Mouse (Mus musculus) forebrain, embryonic 10.5 days (tissue): ENCODE results near the gene Rhox2c. TPM values are rescaled to one million over a fixed set of nuclear protein-coding genes. Genes with fewer than 3 reads are reported as not detected.
"Not testable (repeated sequence)": the region's sequence is repeated elsewhere in the genome, so short reads cannot be mapped to it uniquely, and the experiment has no call there.

Experiments
- DNase-seq: peaks from one replicate; pipeline ENCODE4 v3.0.0-alpha.2; 2017; ENCODE audit warnings: low spot score; ENCODE audit errors: extremely low spot score
- H3K27ac ChIP-seq: fragments of 300-500 bp; sonication (generic); 2 replicates; pipeline ENCODE4 v1.5.1; 2016; ENCODE audit warnings: mild to moderate bottlenecking
- H3K27me3 ChIP-seq: fragments of 300-500 bp; sonication (generic); 2 replicates; pipeline ENCODE4 v1.6.1; 2016; ENCODE audit warnings: mild to moderate bottlenecking; ENCODE audit not compliant: poor library complexity, severe bottlenecking
- H3K36me3 ChIP-seq: fragments of 300-500 bp; sonication (generic); replicated peaks from 2 replicates; pipeline ENCODE4 v1.6.1; 2016; ENCODE audit warnings: mild to moderate bottlenecking, moderate library complexity
- H3K4me1 ChIP-seq: fragments of 300-500 bp; sonication (generic); 2 replicates; pipeline ENCODE4 v1.6.1; 2016
- H3K4me3 ChIP-seq: fragments of 300-500 bp; sonication (generic); 2 replicates; pipeline ENCODE4 v1.5.1; 2016; ENCODE audit warnings: mild to moderate bottlenecking, moderate library complexity
- H3K9me3 ChIP-seq: fragments of 300-500 bp; sonication (generic); 2 replicates; pipeline ENCODE4 v1.6.1; 2016; ENCODE audit warnings: mild to moderate bottlenecking, moderate library complexity
- WGBS: fragments of 180-500 bp; shearing (Covaris S2); methylation state at CpG from one replicate; pipeline ENCODE4 v1.1.7; 2016; 5-methylcytosine and 5-hydroxymethylcytosine counted together
- polyA plus RNA-seq: library from polyadenylated mRNA; unstranded; fragments of >200 nt; fragmentation: Nextera tagmentation; extraction: Ambion mirVana; gene quantifications from 2 replicates; pipeline ENCODE4 v1.2.1, GENCODE M21; 2016

Gene Rhox2c
- polyA plus RNA-seq, result 0.43 and 0.77 TPM in 2 replicates

DNA sequence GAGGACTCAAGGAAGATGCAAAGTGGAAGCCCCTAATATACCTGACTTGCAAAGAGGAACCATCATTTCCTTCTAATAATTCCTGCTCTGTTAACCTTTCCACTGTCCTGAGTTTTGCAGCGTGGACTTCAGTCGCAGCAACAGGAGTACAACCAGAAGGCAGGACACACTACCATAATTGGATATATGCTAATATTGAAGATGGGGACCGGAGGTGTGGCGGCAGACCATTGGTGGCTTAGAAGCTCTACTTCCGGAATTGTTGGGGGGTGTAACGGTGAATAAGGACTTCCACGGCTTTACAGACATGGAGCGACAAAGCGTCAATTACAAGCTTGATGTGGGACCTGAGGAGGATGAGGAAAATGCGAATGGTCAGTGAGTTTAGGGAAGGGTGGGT, at the start of gene Rhox2c:
Gene Rhox2c, plus strand, starts transcription at position 301 of the 400 bp plus-strand sequence.
- 90% methylated on average over 8 of the region's 10 CpGs for WGBS
- H3K9me3 ChIP-seq, H3K27ac ChIP-seq, DNase-seq, H3K27me3 ChIP-seq, H3K4me1 ChIP-seq, H3K4me3 ChIP-seq, H3K36me3 ChIP-seq: not testable (repeated sequence)

GRCm38 (mm10) chrX:37411767-37412166, 41.7 kb upstream of the Rhox2c start, which contains the start of gene Rhox2b:
Gene Rhox2b, plus strand, starts transcription at chrX:37412067.
- not testable (repeated sequence) for H3K4me3 ChIP-seq, H3K9me3 ChIP-seq, H3K27ac ChIP-seq, H3K36me3 ChIP-seq, H3K27me3 ChIP-seq, DNase-seq, H3K4me1 ChIP-seq
- WGBS, result no CpG with 5 or more reads among the region's 9 CpGs

DNA sequence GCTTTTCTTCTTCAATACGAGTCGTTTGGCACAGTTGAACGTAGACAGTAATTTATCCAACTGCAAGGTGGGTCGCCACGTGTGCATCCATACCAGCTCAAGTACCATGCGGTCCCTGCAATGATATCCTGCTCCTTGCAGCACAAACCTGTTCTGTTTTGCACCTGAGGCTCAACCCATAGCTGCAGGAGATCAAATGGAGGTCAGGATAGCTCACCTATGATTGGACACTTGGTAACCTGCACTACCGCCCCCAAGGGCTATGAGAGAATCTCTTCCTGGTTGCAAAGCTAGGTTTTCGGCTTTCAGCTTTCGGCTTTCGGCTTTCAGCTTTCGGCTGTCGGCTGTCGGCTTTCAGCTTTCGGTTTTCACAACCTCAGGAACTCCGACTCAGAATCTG, 21.3 kb upstream of the Rhox2c start, which contains the start of gene Rhox4b:
Gene Rhox4b, plus strand, starts transcription at position 301 of the 400 bp plus-strand sequence.
- not testable (repeated sequence) for DNase-seq, H3K36me3 ChIP-seq, H3K4me1 ChIP-seq, H3K27me3 ChIP-seq, H3K9me3 ChIP-seq, H3K27ac ChIP-seq, H3K4me3 ChIP-seq
- WGBS, result 93% methylated on average over 15 of the region's 15 CpGs

DNA sequence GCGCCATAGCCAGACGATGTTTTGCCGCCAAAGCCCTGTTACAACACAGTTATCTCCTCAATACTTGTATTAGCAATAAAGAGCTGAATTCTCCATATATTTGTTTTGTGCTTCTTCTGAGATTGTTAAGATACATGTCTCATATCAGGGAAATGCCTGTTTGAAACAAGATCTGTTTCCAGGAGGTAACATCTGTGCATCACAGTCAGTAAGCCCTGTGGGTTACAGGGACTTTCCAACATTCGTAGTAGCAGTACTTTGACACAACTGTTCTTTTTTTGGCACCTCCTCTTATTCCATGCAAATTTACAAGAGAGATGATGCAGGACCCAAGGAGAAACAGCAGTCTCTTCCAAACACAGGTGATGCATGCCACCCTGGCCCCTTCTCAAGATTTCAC, 4.8 kb downstream of the Rhox2c start, which contains the start of gene Rhox3c:
Gene Rhox3c, plus strand, starts transcription at position 301 of the 400 bp plus-strand sequence.
- not testable (repeated sequence) for H3K4me1 ChIP-seq, H3K27ac ChIP-seq, H3K4me3 ChIP-seq, DNase-seq, H3K27me3 ChIP-seq, H3K36me3 ChIP-seq, H3K9me3 ChIP-seq
- WGBS, result 98% methylated on average over 3 of the region's 4 CpGs

GRCm38 (mm10) chrX:37480037-37480436, 26.6 kb downstream of the Rhox2c start, which contains the start of gene Rhox4c:
Gene Rhox4c, plus strand, starts transcription at chrX:37480337.
- H3K27ac ChIP-seq, DNase-seq, H3K4me3 ChIP-seq, H3K36me3 ChIP-seq, H3K27me3 ChIP-seq, H3K9me3 ChIP-seq, H3K4me1 ChIP-seq: not testable (repeated sequence)
- WGBS, result 93% methylated on average over 14 of the region's 14 CpGs

GRCm38 (mm10) chrX:37514059-37514458, 60.6 kb downstream of the Rhox2c start, which contains the start of gene Rhox4d:
Gene Rhox4d, plus strand, starts transcription at chrX:37514359.
- H3K27ac ChIP-seq, H3K4me3 ChIP-seq, H3K9me3 ChIP-seq, H3K4me1 ChIP-seq, H3K27me3 ChIP-seq, H3K36me3 ChIP-seq, DNase-seq: not testable (repeated sequence)
- 97% methylated on average over 17 of the region's 18 CpGs for WGBS

Other genes with a start within 250 kb of the Rhox2c start
- gene Gm9, start 242.6 kb upstream of the Rhox2c start, polyA plus RNA-seq, result not detected in 2 replicates
- not detected in 2 replicates for gene Rhox1, start 231.4 kb upstream of the Rhox2c start, polyA plus RNA-seq
- not detected in 2 replicates for gene Rhox2a, start 208.7 kb upstream of the Rhox2c start, polyA plus RNA-seq
- gene Rhox3a, start 203.8 kb upstream of the Rhox2c start, polyA plus RNA-seq, result not detected in 2 replicates
- not detected in 2 replicates for gene Rhox4a, start 188.3 kb upstream of the Rhox2c start, polyA plus RNA-seq
- not detected in 2 replicates for gene Rhox3a2, start 73.7 kb upstream of the Rhox2c start, polyA plus RNA-seq
- 0.27 and 0.32 TPM in 2 replicates for gene Rhox4a2, start 62.8 kb upstream of the Rhox2c start, polyA plus RNA-seq
- not detected in 2 replicates for gene Rhox2b, start 41.6 kb upstream of the Rhox2c start, polyA plus RNA-seq
- not detected in 2 replicates for gene Rhox4b, start 21.2 kb upstream of the Rhox2c start, polyA plus RNA-seq
- not detected in 2 replicates for gene Rhox3c, start 4.9 kb downstream of the Rhox2c start, polyA plus RNA-seq
- not detected in 2 replicates for gene Rhox4c, start 26.7 kb downstream of the Rhox2c start, polyA plus RNA-seq
- not detected in 2 replicates for gene Rhox2d, start 39.7 kb downstream of the Rhox2c start, polyA plus RNA-seq
- gene Rhox4d, start 60.7 kb downstream of the Rhox2c start, polyA plus RNA-seq, result not detected in 2 replicates
- gene Rhox2e, start 76.8 kb downstream of the Rhox2c start, polyA plus RNA-seq, result not detected in 2 replicates
- not detected in 2 replicates for gene Rhox3e, start 88.3 kb downstream of the Rhox2c start, polyA plus RNA-seq
- not detected in 2 replicates for gene Rhox4e, start 103.7 kb downstream of the Rhox2c start, polyA plus RNA-seq
- gene Rhox2f, start 117.7 kb downstream of the Rhox2c start, polyA plus RNA-seq, result 0.57 TPM in 1 of 2 replicates, not detected in the other
- gene Rhox3f, start 127.3 kb downstream of the Rhox2c start, polyA plus RNA-seq, result not detected in 2 replicates
- gene Rhox4f, start 154.0 kb downstream of the Rhox2c start, polyA plus RNA-seq, result 0.17 TPM in 1 of 2 replicates, not detected in the other
- gene Rhox3g, start 174.9 kb downstream of the Rhox2c start, polyA plus RNA-seq, result not detected in 2 replicates
- not detected in 2 replicates for gene Rhox2g, start 189.8 kb downstream of the Rhox2c start, polyA plus RNA-seq
- not detected in 2 replicates for gene Rhox4g, start 197.6 kb downstream of the Rhox2c start, polyA plus RNA-seq
- not detected in 2 replicates for gene Rhox3h, start 215.1 kb downstream of the Rhox2c start, polyA plus RNA-seq
- gene Rhox2h, start 219.6 kb downstream of the Rhox2c start, polyA plus RNA-seq, result not detected in 2 replicates